Mouse (Mus musculus) Muller cell, postnatal 12 days (primary cell): ENCODE measurements around the gene Coq5.

Experiments
- DNase-seq: peaks from one replicate; pipeline ENCODE4 v3.0.0-alpha.2; 2015; ENCODE audit errors: inconsistent ontology term

Coq5 gene

GRCm38 (mm10) chr5:115312354-115312753 lies 32.9 kb downstream of the Coq5 start:
- DNase-seq, result no peak

- no peak for DNase-seq
These were observed 33.6 kb downstream of the Coq5 start for GRCm38 (mm10) chr5:115312816-115313667.

- DNase-seq, result no peak
These were observed 34.1 kb downstream of the Coq5 start for GRCm38 (mm10) chr5:115313668-115313943.

GRCm38 (mm10) chr5:115316968-115317644 lies 37.6 kb downstream of the Coq5 start:
- DNase-seq, result no peak

- no peak for DNase-seq
These were observed 38.3 kb downstream of the Coq5 start for GRCm38 (mm10) chr5:115317645-115318328.

DNA sequence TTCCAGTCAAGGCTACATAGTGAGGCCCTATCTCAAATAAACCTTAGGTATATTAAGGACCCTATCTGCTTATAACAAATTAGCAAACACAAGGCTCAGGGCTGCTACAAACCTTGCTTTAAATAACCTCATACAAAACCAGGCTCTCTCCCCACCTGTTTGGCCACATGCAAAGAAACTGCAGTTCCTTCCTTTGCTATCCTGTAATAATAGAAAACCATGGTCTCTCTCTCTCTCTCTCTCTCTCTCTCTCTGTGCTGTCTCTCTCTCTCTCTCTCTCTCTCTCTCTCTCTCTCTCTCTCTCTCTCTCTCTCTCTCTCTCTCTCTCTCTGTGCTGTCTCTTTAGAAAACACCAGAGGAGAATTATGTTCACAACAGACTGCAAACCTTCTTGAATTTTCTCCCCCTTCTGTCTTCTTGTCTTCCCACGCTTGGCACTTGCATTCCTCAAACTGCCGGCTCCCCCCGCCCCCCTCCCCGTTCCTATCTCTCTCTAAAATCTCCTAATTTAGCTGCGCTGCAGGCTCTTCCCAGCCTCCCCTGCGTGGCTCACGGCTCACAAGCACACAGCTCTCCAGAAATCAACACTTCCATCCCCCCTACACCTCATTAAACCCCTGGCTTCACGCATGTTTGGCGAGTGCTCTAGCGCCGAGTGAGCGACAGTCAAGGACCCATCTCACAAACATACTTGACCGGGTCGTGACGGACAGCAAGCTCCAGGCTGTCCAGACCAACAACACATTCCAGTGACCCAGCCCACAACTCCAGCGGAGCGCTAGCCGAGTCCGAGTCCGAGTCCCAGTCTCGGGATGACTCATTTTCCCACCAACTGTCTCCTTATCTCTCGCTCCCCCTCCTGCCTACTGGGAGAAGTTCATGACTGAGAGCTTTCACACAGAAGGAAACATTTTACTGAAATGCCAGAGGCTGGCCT lies 39.8 kb downstream of the Coq5 start:
- peak; percentile 94 for DNase-seq

- no peak for DNase-seq
These were observed 46.9 kb downstream of the Coq5 start for GRCm38 (mm10) chr5:115326256-115326831.

DNA sequence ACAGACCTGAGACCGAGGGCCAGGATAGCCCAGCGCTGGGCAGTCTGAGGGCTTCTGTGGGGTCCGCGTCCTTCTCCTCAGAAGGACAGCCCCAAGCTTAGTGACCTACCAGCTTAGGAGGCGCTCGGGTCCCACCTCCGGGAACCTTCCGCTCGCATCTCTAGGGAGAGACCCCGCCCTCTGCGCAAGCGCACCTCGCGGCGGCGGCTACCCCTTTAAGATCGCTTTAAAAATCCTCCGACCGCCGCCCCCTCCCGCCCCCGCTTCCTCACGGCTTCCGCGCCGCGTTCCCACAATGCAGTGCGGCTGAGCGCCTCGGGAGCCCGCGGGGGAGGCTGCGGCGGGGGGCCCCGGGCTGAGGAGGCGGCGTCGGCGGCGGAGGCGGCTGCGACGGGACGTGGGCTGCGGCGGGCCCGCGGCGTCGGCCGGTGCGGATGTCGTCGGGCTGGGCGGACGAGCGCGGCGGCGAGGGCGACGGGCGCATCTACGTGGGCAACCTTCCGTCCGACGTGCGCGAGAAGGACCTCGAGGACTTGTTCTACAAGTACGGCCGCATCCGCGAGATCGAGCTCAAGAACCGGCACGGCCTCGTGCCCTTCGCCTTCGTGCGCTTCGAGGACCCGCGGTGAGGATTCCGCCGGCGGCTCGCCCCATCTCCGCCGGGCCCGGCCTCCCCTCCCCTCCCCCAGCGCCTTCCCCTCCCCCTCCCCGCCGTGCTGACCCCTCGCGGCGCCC lies 47.6 kb downstream of the Coq5 start, which contains the start of gene Srsf9:
TSS of gene Srsf9 (plus strand) at position 303 of the 735 bp plus-strand sequence.
- DNase-seq, result peak; percentile 98

- peak; percentile 33 for DNase-seq
These were observed 48.4 kb downstream of the Coq5 start for GRCm38 (mm10) chr5:115327610-115328548.

- DNase-seq, result no peak
These were observed 51.5 kb downstream of the Coq5 start for GRCm38 (mm10) chr5:115330955-115331354.

DNA sequence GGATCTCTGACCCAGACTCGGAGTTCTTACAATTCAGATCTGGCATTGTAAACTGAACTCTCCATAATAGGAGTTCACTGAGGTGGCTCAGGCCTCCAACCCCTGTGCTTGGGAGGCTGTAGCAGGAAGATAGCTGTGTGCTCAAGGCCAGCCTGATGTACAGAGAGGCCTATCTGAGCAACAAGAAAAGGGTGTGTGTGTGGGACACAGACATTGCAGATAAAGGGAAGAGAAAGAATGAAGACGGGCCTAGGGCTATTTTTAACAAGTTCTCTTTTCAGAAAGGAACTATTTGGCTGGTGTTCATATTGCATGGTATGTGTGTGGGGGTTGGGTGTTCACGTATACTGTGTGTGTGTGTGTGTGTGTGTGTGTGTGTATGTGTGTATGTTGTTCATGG lies 54.2 kb downstream of the Coq5 start:
- no peak for DNase-seq

- DNase-seq, result no peak
These were observed 60.5 kb downstream of the Coq5 start for GRCm38 (mm10) chr5:115340007-115340406.

DNA sequence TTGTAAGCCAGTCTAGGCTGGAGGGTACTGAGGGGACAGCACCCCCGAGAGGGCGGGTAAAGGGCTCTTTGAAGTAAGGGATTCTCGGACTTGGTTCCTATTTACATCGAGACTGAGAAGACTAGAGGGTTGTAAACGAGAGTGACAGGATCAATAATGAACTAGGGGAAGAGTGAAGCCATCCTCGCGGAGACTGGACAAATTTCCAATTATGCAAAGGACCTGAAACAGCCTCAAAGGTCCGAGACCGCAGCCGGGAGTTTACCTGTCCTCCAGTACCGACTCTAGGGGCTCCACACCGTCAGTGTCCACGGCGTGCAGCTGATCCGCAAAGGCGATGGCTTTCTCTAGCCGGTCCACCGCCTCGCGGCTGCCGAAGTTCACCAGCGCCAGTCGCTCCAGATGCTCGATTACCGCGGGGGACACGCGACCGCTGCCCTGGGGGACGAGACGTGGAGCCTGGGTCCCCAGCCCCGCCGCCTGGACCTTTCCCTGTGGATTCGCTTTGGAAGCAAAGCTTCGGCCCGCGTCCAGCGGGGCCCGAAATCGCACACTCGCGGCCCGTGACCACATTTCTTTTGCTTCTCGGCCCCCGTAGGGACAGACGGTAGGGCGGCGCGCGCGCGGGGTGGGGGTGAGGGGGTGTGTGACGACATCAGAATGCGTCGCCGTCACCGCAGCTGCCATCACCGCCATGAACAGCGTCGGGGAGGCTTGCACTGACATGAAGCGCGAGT lies 61.3 kb downstream of the Coq5 start, which contains the start of the genes Gatc and Triap1:
TSS of gene Gatc (minus strand) at position 602 of the 737 bp plus-strand sequence.
TSS of gene Triap1 (plus strand) at position 649 of the 737 bp plus-strand sequence.
- DNase-seq, result peak; percentile 94

DNA sequence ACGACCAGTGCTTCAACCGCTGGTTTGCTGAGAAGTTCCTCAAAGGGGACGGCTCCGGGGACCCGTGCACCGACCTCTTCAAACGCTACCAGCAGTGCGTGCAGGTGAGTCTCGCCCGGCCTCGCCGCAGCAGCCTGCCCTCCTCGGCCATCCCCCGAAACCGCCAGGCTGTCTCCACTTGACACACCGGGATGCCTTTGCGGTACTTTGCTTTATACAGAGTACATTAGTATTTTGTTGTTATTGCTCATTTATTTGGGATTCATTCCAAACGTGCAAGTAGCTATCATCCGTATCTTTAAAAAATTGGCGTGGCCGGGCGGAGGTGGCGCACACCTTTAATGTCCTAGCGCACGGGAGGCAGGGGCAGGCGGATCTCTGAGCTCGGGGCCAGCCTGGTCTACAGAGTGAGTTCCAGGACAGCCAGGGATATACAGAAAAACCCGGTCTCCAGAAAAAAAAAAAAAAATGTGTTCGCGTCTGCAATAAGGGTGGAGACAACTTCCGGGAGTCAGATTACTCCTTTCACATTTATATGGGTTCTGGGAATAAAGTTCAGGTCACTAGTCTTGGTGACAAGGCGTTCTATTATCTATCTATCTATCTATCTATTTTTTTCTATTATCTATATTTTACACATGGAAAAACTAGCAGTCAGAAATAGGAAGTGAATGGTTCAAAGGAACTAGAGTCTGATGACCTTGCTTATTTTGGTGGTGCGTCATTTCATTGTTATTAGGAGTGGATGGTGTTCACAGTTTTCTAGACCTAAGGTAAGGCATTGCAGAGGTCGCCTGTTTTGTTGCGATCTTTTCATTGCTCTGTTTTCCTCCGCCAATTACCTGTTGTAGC lies 62.1 kb downstream of the Coq5 start:
- no peak for DNase-seq
